Mouse (Mus musculus): ENCODE results near the gene Kcnmb1.

- TF ChIP-seq EP300 (IDR thresholded peaks at IDR 0.05) (no peak), CTCF (IDR thresholded peaks at IDR 0.05) (no peak)
Observed at GRCm38 (mm10) chr11:33932386-33933111, 30.3 kb upstream of the Kcnmb1 start.

All from lung, postnatal 0 days (tissue).